Mouse (Mus musculus) liver, postnatal 0 days (tissue): ENCODE data around the gene Dgkg.

Source experiments
- CTCF ChIP-seq: sonication (generic); IDR thresholded peaks from 2 replicates; pipeline ENCODE4 v1.5.1; 2016; ENCODE audit warnings: antibody characterized with exemption, low read depth
- EP300 ChIP-seq: IDR thresholded peaks from 2 replicates; pipeline ENCODE4 v1.6.1; 2016; ENCODE audit warnings: antibody characterized with exemption, low read depth, mild to moderate bottlenecking

DNA sequence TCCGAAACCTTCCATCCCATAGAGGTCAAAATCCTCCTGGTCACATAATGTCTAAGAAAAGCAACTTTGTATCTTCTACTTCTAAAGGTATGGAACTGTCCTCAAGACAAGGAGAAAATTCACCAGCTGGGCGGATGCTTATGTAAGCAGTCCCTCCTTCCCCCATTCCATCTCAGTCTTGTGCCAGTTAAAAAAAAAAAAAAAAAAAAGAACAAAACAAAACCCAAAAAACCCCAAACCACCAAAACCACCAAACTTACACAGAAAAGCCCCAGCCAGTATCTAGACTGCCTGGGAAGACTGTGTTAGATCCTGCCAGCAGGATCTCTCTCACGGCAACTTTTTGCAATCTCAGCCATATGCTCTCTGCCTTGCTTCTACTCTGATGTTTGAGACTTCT lies 123.9 kb downstream of the Dgkg start:
- TF ChIP-seq CTCF = no peak
- no peak for TF ChIP-seq EP300
